Mouse (Mus musculus): ENCODE data around the gene Hps3.
"Not testable (repeated sequence)": the region's sequence is repeated elsewhere in the genome, so short reads cannot be mapped to it uniquely, and the experiment has no call there.

Gene Hps3

DNA sequence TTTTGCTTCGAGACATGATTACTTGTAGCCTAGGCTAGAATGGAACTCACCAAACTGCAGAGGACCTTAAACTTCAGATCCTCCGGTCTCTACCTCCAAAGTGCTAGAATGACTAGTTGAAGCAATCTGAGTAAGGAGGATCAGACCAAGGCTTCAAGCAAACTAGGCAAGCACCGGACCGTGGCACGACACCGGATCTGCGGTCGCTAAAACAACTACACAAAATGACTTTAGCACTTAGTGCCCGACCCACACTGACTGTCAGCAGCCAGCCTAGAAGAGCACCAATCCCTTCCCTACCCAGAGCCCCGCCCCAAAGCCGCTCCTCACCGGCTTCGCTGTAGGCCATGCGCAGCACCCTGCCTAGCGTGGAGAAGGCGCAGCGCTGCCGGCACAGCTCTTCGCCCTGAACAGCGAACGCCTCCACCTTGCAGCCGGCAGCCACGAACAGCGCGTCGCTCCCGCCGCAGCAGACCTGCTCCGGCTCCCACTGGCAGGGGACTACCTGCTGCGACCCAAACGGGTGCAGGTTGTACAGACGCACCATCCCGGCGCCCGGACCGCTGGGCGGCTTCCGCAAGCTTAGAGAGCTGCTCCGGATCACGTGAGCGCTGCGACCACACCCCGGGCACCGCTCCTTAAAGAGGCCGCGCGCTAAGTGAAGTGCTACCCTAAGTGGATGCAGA, at the start of gene Hps3:
TSS of gene Hps3 (minus strand) at position 597 of the 686 bp plus-strand sequence.
- DNase-seq (ENCODE audit: low read depth), result peak; percentile 70

DNA sequence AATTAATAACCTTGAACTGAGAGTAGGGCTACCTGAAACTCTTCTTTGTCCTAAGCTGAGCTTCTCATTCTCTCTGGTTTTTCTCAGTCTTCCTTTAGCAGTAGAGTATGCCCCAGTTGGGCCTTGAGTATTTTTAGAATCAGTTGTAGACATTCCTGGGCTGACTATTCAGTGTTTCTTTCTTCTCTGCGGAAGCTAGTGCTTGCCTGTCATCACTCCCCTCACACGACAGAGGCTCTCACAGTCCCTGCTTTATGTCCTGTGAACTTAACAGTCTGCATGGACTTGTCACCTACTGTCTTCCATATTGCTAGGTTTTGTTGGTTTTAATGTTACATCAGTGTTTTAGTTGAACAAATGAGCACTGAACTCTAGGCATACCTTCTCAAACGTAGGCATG, 47.0 kb upstream of the Hps3 start:
- DNase-seq (ENCODE audit: low read depth), result no peak

DNA sequence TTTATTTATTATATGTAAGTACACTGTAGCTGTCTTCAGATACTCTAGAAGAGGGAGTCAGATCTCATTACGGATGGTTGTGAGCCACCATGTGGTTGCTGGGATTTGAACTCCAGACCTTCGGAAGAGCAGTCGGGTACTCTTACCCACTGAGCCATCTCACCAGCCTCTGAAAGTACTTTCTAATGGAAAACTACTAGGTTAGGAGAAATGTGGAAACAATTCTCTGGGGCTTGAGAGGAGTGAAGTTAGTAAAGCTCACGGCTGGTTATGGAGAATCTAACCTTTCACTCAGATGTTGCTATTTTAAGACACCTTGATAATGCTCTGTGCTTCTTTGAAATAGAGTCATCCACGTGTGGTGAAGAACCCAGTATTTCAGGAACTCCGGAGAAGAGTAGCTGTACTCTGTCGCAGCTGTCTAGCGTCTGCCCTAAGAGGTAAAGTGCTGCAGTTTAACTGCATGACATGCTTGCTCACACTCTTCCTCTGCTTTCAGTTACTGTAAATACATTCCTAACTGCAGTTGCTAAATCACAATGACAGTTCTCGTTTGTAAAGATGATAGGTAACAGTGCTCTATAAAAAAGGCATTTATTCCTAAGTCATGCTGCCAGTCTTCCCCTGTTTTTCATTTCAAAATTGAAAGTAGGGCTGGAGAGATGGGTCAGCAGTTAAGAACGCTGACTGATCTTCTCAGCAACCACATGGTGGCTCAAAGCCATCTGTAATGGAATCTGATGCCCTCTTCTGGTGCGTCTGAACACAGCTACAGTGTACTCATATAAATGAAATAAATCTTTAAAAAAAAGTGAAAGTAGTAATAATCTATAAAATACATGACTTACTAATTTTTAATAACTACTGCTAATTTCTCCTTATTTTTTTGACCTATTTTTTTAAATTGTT, 41.3 kb upstream of the Hps3 start:
- no peak for DNase-seq (ENCODE audit: low read depth)

DNA sequence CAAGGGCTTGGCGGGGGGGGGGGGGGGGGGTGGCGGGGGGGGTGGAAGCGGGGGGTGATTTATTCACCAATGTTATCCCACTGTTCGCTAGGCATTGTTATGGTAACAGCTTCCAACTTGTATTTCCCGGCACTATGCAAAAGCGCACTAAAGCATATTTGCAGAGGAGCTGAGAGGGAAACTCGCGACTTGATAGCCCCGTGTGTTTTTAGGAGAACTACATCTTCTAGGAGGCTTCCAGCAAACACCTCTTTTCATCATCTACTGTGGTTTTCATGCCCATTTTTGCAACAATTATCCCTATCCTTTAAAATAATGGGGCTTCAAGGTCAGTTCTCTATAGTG, 23.1 kb upstream of the Hps3 start:
- no peak for DNase-seq (ENCODE audit: low read depth)

DNA sequence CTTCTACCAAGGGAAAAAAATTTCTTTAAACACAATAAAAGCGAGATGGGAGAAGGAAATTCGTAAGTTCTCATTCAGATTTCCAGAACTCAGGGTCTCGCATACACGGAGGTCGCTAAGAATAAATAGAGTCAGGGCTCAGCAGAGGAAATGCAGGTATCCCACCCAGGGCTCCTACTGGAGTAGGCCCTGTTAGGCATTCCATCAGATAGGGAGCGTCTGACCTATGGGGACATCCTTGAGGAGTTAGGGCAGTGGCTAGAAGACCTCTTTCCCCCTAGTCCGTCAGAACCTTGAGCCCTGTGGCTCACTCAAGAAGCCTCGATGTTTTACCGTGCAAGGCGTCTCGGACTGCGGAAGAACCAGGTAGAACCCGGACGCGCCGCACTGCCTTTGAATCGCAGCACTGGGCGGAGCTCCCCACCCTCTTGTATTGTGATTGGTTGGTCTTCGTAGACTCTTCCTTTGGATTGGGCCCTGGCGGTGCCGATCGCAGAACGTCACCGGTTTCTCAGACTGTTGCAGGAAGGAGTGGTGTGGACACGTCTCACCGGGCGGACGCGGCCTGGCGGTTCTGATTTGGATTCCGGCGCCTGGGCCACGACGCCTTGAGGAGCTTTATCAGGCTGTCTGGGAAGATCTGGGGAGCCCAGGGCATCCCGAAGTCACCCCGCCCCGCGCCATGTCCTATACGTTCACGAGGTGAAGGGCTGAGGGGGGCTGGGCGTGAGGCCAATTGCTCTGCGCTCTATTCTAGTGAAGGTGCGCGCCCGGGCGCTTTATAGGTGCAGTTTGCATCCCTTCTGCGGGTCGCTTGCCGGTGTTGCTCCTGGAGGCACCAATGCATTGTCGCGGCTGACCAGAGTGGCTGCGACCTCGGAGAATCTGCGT, 22.4 kb upstream of the Hps3 start, which contains the start of gene Hltf:
TSS of gene Hltf (plus strand) at position 506 of the 891 bp plus-strand sequence.
- peak; percentile 84 for DNase-seq (ENCODE audit: low read depth)

DNA sequence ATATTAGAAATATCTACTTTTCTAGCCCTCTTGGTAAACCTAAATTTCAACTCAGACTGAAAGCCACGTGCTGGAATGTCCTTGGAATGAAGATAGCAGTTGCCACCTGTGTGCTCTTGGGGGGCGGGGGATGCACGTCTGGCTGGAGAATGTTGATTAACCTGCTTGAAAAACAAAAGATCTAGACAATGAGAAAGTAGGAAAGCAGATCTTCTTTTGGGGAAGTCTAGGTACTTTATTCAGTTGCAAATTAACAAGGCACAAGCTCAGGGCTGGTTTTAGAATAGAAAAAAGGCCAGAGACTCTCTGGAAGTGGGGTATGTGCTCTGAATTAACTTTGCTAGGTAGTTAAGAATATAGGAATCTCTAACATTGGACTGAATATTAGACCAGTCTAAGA, 9.6 kb upstream of the Hps3 start:
- DNase-seq (ENCODE audit: low read depth), result not testable (repeated sequence)

DNA sequence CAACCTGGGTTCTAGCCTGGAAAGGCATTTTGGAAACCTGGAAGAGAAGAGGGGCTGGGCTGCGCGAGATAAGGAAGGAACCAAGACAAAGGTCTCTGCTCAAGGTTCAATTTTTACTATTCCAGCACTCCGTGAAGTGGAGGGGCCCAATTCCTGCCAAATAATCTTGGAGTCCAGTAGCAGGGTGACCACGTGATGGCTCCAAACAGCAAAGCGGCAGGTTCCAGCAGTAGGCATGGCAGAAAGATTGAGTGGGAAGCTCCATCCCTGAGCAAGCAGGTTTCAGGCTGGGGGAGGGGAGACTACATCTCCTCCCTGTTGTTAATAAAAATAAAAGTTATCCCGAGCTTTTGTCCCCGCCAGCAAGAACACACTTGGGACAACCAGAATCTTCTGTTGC, 6.3 kb upstream of the Hps3 start:
- not testable (repeated sequence) for DNase-seq (ENCODE audit: low read depth)

DNA sequence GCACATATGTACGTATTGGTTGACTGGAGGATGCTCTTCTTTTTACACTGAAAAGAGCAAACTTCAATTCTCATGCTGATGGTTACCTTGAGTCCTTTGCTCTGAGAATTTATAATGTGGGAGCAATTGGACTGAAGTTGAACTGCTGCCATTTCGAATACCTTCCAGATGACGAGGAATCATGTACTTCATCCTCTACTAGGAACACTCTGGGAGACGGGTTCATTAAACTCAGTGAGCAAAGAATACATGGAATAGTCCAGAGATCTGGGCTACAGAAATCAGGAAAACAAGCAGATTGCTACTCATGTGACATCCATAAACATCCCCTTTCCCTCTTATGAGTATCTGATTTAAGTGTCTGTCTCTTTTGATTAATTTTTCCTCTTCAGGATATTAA, 954 bp upstream of the Hps3 start:
- no peak for DNase-seq (ENCODE audit: low read depth)

DNA sequence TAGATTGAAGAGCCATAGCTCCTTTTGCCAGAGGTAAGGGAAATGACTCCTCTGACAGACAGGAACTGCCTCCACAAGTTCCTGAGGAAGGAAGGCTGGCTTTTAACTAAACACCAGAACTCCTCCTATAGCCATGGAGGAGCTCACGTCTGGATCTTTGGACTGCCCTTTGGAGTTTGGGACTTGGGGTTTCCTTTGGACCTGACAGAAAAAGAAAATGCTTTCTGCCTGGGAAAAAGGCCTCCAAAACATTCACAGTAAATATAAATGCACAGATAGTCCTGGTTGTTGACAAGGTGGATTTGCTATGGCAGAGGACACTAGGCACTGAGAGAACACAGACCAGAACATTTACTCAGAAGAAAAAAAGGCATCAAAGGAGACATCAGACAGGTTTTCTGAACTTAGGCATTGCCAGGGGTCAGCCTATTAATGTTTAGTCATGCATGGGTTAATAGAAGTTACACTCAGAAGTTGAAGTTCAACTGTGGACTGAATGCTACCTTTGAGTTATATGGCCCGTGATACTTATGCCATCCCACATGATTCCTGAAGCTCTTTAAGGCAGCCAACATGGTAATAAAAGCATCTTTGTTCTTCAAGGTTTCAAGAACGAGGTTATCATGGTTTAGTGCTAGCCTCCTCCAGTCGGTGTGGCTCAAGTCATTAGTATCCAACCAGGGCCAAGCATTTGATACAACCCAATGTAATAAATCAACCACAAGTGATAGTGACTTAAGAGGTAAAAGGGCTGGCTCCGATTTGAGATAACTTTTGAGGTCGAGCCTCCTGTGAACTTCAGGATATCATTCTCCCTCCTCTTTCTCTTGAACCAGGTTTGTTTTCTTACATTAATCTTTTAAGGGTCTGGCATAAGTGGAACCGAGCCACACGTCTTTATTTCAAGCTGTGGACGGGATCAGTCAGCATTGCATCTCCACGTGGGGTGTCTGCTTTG, 1.1 kb downstream of the Hps3 start:
- no peak for DNase-seq (ENCODE audit: low read depth)

DNA sequence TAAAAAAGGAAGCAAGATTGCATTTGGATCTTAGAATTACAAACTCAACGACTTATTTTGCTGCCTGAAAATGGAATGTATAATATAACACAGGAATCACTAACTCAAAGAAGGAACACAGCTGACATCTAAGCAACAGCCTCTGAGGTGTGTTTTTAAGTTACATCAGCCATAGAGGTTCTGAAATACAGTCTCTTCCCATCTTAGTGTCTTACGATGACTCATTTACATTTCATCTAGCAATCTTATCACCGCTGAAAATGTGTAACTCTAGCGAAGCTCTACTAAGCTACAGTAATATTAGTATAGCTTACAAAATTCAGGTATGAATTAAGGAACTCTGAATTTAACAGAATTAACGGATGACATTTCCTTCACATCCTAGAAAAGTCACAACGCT, 4.3 kb downstream of the Hps3 start:
- no peak for DNase-seq (ENCODE audit: low read depth)

DNA sequence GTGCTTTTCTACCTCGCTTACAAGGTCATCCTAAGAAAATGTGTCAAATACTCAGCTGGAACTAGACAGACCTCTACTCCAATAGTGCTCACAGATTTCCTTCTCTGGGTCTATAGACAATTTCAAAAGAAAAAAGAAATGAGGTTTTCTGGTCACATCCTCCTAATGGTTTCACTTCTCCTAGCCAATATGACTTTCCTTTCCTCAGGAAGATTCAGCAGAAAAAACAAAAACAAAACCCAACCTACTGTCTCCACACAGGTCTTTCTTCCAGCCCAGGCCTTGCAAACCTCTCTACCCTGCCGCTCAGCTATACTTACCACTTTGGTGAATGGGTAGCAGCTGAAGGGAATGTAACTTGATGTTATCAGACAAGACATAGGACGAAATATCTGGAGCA, 6.5 kb downstream of the Hps3 start:
- DNase-seq (ENCODE audit: low read depth), result no peak

DNA sequence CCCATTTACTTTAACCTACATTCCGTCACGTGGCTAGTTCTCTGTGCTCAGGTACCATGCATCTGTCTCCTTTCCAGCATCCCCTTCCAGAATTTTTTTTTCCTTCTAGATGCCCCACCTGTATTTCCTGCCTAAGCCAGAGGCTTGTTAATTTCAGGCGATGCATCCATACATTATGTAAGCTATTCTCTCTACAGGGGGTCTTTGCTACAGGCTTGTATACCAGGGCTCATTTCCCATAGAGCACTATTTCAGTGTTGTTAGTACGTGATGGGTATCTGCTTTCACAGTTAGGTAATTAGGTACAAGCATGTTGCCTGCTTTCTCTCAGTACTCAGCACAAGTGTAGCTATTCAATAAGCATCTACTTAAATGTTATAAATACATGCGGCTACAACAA, 7.3 kb downstream of the Hps3 start:
- DNase-seq (ENCODE audit: low read depth), result no peak

DNA sequence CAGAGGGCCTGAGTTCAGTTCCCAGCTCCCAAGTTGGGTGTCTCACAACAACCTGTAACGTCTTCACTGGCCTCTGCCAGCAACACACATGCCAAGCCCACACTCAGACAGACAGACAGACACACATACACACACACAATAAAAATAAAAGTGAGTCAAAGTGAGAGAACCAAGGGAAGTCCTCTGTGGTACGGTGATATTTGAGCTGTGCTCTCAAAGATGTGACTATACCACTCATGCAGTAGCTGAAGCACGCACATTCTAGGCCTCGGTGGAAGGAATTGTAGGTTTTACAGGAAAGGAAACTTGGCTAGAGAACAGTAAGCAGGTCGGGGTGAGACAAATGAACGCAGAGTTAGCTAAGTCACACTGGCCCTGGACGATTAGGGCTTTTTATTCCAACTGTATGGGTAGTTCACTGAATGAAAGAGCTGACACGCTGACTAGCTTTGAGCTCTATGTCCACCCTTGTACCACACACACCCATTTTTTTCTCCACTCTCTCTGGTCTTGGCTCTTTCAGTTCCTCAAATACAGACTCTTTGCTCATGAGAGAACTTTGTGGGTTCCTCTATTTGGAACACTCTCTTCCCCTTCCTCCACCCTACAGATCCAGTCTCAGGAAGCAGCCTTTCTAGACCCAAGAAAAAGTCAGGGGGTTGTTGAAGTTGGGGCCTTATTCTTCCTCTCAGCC, 8.0 kb downstream of the Hps3 start:
- peak; percentile 30 for DNase-seq (ENCODE audit: low read depth)

DNA sequence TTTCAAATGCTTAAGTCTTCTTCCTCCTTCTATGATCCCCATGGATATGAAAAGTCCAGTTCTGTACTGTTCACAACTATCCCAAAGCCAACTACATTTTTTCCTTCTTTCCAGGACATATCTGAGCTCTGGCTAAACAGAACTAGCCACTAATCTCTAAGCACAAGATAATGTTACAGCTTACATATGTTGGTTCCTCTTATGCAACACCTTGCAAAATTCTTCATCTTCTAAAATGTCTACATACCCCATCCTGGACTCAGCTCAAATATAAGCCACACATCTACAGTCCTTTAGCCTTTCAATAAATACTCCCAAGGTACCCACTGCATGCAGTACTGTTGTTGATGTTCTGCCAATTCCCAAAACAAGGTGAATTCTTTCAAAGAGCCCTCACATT, 8.6 kb downstream of the Hps3 start:
- no peak for DNase-seq (ENCODE audit: low read depth)

DNA sequence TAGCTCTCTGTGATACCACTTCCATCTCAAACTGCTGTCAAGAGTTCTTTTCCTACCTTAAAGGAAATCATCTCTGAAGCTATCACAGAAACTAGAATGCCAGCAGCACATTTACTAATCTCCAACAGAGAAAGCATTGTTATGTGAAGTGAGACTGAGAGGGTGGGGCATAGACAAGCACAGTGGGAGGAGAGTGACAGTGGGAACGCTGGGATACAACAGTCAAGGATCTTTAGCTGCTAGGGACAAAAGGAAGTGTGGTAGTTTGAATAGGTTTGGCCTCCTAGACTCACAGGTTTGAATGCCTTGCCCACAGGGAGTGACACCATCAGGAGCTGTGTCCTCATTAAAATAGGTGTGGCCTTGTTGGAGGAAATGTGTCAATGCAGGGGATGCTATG, 11.3 kb downstream of the Hps3 start:
- no peak for DNase-seq (ENCODE audit: low read depth)

DNA sequence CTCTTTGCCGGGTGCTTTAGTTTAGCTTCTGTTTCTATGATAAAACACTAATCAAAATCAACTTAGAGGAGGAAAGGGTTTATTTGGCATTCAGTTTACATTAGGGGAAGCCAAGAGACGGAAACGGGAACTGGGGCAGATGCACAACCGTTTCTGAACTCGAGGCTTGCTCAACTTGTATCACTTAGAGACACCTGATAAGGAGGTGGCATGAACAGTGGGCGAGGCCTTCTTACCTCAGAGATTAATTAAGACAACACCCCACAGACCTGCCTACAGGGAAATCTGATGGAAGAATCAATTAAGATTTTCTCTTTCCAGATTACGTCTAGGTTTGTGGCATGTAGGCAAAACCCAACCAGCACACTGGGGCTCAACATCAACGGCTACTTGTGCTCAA, 17.0 kb downstream of the Hps3 start:
- no peak for DNase-seq (ENCODE audit: low read depth)

DNA sequence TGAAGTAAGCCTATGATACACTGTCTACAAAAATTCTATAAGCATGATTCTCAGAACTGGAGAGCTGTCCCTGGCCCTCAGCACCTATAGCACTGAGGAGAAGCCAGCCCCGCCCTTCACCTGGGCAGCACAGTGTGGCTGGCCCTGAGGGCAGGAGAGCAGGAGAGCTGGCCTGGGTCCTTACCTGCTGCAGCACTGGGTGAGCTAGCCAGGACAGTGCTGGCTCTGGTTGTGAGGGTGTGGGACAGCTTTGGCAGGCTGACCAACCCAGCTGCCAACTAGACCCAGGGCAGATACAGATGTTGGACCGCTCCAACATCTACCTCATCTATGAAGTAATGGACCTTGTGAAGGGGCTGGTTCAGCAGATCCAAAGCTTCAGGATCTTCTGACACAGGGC, 20.7 kb downstream of the Hps3 start:
- no peak for DNase-seq (ENCODE audit: low read depth)

DNA sequence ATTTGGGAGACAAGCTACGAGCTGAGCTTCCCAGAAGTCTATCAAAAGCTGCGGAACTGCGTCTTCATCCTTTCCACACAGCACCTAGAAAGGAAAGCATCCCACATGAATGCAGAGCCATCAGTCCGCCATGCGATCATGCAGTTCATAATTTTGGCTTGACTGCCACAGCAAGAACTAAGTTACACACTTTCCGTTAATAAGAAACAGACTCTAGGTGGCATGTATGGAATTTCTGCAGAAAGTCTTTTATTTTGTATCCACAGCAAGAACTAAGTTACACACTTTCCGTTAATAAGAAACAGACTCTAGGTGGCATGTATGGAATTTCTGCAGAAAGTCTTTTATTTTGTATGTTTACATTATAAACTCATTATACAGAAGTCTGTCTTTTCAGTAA, 24.2 kb downstream of the Hps3 start:
- not testable (repeated sequence) for DNase-seq (ENCODE audit: low read depth)

DNA sequence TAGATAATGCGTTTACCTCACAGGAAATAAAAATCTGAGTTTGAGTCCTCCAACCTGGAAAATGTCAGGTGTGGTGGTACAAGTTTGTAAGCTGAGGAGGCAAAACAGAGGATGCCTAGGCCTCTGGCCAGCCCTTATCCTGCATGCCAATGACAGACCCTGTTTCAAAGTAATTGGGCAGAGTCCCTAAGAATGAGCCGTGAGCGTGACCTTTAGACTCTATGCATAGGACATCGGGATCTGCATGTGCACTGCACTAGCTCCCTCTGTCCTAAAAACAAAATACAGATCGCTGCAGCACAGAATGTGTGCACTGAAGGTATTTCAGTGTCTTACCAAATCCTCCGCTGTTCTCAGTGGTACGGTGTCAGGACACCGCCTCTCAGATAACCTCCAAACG, 24.7 kb downstream of the Hps3 start:
- DNase-seq (ENCODE audit: low read depth), result no peak

DNA sequence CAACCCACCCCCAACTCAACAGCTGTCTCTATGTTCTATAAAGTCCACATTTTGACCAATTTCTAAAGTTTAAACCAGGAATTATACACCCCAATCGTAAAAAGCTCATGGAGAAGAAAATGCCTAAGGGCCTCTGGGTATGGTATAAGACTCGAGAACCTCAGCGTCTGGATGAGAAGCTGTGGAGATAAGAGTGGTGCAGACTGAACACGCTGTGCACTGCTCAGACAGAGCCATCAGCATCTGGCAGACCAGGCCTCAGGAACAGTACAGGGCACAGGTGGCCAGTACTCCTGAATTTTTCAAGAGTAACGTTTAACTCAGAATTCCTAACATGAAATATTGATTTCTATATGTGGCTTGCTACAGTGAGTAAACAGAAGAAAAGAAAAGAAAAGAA, 27.4 kb downstream of the Hps3 start:
- DNase-seq (ENCODE audit: low read depth), result no peak

DNA sequence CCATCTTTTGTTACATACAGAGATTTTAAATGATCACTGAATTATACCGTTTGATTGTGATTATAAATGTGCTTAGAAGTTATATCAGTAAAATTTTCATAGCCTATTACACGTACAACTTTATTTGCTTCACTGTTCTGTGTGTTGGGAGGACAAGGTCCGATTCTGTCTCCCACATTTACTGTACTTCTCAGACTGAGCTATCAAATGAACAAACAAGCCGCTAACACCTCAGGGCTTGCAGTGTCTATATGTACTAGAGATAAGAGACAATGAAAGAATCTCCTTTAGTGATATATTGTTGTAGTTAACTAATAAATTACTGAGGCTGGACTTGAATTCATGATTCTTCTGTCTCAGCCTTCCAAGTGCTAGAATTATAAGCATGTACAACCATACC, 27.8 kb downstream of the Hps3 start:
- DNase-seq (ENCODE audit: low read depth), result no peak

Data from c-Kit-positive CD71-negative TER-119-negative erythroid progenitor cells, embryonic 14.5 days (primary cell).